Mouse (Mus musculus) cerebellum, adult 2 months (tissue): ENCODE measurements around the gene Mgat4b.

ENCODE experiments used
- CTCF ChIP-seq: fragments of 200-500 bp; IDR thresholded peaks from 2 replicates; pipeline ENCODE4 v1.5.1; 2011; ENCODE audit warnings: low read depth, mild to moderate bottlenecking, control low read depth, low read length, moderate library complexity, borderline replicate concordance; ENCODE audit not compliant: insufficient read depth
- POLR2A ChIP-seq: fragments of 200-500 bp; IDR thresholded peaks from 2 replicates; pipeline ENCODE4 v1.6.1; 2011; ENCODE audit warnings: low read length, control low read depth, borderline replicate concordance; ENCODE audit not compliant: insufficient read depth

DNA sequence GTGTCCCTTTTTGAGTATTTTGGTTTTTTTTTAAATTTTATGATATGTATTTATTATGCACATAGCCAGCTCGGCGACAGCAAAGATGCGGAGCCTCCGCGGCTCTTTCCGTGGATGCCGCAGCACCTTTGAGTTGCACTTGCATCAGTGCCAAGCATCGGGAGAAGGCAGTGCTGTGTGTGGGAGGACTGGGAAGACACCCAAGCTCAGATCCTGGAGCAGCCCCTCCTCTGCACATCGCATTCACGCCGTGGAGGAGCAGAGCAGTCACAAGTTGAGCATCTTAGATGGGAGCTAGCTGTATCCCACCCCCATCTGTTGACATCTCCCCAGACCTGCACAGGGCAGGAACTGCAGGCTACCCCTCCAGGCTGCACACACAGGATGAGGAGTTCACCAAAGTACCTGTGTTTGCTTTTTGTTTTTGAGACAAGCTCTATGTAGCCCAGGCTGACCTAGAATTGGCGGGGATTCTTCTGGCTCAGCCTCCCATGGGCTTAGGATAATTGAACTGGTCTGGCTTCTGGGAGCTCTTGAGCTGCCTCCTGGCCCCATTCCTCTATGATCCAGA, 43.4 kb downstream of the Mgat4b start:
- no peak for TF ChIP-seq POLR2A
- no peak for TF ChIP-seq CTCF
